Mouse (Mus musculus): ENCODE measurements around the gene Fam204a.

DNA sequence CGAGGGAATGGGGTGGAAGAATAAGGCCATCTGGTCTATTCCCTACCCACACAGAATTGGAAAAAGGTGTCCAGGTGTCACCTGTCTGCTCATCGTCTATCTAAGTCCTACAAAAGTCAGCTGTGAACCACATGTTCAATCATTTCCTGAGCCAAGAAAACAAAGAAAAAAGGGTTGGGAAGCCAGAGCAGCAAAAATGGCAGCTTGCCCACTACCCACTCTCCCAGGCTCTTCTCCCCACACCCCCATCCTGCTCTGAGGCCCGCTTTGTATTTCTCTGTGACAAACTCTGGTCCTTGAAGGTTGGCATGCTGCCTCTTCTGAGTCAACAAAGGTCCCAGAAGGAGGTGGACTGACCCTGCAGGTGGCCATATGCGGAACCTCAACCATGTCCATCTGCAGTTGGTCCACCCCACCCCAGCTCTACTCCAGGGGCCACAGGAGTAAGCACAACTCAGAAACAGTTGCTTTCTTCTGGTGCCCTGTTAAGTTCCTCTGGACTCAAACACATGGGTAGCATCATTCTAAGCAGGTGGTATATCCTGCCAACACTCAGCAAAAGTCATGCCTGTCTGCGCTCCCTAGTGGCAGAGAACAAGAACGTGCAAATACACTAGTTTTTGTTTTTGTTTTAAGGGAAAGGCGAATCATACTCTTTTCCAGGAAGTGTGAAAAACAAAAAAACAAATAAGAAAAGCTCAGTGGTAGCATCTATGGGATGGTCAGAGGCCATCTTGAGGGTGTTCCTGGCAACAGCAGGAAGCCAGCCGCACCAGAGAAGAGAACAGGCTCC is 47.5 kb downstream of the Fam204a start:
- TF ChIP-seq CTCF (IDR thresholded peaks at IDR 0.05; ENCODE audit: extremely low read depth, insufficient read length, insufficient replicate concordance, low read depth, low read length) = no peak
- TF ChIP-seq POLR2A (IDR thresholded peaks at IDR 0.05; ENCODE audit: low read depth, low read length) = no peak
